Mouse (Mus musculus) neutrophil, adult 83 days (primary cell): ENCODE measurements around the gene Tnfsf13. TPM values are rescaled to one million over a fixed set of nuclear protein-coding genes. Genes with fewer than 3 reads are reported as not detected.

Experiments used
- total RNA-seq, 2 experiments: library from RNA; stranded (reverse); gene quantifications; one replicate each; pipeline ENCODE4 v1.2.4; 2023

Tnfsf13 gene
- total RNA-seq, result 10 to 100 TPM; 15.8 to 16.0 TPM

GRCm38 (mm10) chr11:69685526-69686148 is at the start of gene Tnfsf13:
Gene Tnfsf13, minus strand, starts transcription at chr11:69685784.

DNA sequence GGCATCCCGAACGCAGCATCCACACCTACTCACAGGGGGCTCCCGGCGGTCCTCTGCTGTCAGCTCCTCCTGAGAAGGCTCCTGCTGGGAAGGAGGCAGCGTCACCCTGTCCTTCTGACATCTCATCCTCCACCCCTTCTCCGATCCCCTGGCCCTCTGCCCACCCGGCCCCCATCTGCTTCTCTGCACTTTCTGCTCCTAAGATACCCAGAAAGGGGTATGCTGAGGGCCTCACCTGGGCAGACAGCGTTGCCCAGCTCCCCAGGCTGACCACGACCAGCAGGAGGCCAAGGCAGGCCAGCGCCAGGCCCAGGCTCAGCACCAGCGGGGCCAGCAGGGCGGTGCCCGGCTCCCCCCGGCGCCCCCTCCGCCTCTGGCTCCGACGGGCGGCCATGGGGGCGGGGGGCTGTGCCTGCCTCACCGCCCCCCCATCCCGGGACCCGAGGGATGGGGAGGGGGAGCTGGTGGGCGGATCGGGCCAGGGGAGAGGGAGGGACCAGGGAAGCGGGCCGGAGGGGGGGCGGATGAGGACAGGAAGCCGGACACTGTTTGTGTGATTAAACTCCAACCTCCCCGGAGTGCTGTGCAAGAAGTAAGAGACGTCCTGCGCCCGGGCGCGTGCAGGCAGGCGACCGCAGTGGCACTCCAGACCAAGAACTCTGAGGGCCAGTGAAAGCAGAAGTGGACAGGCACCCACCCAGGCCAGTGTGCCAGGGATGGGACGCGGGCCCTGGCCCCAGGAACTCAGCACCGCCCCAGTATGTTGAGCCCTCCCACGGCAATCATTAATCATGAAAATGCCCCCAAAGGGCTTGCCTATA is 10.0 kb upstream of the Tnfsf13 start, which contains the start of the genes Tnfsf12 and Tnfsfm13:
Gene Tnfsf12, minus strand, starts transcription at position 489 of the 821 bp plus-strand sequence.
Gene Tnfsfm13, minus strand, starts transcription at position 738 of the 821 bp plus-strand sequence.

DNA sequence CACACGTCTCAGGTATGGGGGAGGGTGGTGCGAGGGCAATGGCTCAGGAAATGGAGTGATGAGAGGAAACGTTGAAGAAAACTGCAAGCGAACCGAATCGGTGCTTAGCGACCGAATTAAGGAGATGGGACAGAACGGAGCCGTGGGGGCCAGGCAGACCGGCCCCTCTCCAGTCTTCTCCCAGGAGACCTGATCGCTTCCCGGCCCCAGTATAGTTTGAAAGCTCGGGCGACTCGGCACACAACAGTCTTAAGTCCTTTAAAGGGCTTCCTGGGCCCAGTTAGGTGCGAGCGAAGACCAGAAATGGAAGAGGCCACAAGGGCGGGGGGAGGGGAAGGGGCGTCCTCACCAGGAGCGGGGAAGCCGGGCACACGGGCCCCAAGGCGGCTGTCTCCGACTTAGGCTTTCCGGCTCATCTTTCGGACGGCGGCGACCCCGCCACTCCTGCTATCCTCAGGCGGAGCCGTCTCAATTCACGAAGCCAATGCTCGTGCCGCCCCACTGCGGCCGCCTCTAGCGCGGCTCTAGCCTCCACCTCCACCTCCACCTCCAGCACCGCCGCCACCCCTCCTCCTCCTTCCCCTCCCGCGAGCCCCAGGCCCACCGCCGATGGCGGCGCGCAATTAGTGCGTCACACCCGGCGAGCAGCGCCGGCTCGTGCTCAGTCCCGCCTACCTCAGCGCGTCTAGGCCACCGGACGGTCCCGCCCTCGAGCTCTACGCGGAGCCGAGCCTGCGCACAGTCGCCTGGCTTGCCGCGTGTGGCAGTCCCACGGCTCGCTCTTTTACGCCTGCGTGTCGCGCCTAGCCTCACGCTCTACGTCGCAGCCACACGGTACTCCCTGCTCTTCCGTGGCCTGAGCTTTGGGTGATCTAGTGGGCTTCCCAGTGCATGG is 4.0 kb downstream of the Tnfsf13 start, which contains the start of gene Senp3:
Gene Senp3, minus strand, starts transcription at position 771 of the 895 bp plus-strand sequence.

DNA sequence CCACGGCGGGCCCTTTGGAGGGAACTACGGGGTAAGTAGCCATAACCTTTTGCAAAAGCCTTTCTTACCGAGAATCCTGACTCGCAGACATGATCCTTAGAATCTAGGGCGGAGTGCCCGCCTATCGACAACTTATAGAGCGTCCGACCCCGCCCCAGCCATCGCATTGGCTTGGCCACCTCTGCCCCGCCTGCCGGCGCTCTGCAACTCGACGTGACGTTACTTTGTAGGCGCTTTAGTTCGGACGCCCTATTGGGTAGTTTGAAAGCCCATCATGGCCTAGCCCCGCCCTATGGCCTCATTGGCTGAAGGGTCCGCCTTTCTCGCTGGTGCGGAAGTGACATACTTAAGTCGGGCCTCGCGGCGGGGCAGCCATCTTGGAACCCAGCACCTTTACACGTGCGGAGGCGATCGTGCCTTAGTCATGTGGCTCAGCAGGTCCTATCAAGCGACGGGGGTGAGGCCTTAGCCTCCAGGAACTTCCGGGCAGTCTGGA is 13.3 kb downstream of the Tnfsf13 start, which contains the start of gene Eif4a1:
Gene Eif4a1, minus strand, starts transcription at position 213 of the 496 bp plus-strand sequence.

DNA sequence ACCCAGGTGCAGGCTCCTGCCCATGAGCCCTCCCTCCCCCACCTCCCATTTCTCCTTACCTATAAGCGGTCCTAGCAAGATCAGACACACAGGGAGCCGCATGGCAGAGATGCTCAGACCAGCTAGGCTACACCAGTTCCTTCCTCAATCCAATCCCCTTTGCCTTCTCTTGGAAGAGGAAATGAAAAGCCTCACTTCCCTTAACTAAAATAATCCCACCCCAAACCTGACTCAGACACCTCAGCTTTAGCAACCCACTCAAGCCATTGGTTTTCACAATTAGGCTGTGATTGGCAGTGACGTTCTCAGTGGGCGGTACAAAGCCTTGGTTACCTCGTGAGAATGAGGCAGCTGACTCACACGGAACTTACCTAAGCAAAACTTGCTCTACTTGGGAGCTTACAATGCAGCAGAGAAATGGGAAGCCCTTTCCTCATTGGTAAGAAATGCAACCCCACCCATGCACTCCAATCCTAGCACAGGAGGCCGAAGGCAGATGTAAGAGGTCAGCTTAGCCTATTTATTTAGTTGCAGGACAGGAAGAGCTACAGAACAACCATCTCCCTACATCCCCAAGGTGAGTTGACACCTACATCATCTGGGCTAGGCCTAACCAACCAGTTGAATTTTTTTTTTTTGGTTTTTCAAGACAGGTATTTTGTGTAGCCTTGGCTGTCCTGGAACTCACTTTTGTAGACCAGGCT is 19.5 kb downstream of the Tnfsf13 start, which contains the start of gene Cd68:
Gene Cd68, minus strand, starts transcription at position 193 of the 704 bp plus-strand sequence.

GRCm38 (mm10) chr11:69662213-69662966 is 23.2 kb downstream of the Tnfsf13 start, which contains the start of gene Mpdu1:
Gene Mpdu1, minus strand, starts transcription at chr11:69662642.

DNA sequence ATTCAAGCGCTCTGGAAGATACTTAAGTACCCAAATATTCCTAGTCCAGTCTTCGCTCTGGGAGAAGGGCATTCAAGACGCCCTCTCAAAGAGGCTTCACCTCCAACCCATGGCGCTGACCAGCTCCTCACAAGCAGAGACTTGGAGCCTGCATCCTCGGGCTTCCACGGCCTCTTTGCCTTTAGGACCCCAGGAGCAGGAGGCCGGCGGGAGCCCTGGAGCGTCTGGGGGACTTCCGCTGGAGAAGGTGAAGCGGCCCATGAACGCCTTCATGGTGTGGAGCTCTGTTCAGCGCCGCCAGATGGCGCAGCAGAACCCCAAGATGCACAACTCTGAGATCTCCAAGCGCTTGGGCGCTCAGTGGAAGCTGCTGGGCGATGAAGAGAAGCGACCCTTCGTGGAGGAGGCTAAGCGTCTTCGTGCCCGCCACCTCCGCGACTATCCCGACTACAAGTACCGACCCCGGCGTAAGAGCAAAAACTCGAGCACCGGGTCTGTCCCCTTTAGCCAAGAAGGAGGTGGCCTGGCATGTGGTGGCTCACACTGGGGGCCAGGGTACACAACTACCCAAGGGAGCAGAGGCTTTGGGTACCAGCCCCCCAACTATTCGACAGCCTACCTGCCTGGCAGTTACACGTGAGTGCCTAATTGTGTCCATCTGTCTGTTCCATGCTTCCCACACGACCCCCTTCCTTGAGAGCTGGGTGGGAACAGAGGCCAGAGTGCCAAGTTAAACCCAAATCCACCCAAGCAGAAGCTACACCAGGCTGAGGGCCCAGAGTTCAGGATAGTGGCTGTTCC is 30.1 kb downstream of the Tnfsf13 start, which contains the start of gene Sox15:
Gene Sox15, plus strand, starts transcription at position 51 of the 801 bp plus-strand sequence.

Other genes starting within 250 kb of the Tnfsf13 start
- gene Dnah2, start 136.7 kb downstream of the Tnfsf13 start, total RNA-seq, result 1 to 10 TPM; 9.6 to 9.8 TPM
- under 1 TPM; 0.18 to 0.20 TPM for gene Efnb3, start 125.6 kb downstream of the Tnfsf13 start, total RNA-seq
- gene Wrap53, start 105.5 kb downstream of the Tnfsf13 start, total RNA-seq, result 1 to 10 TPM; 9.0 to 9.8 TPM
- 10 to 100 TPM; 59.1 to 59.7 TPM for gene Trp53, start 105.4 kb downstream of the Tnfsf13 start, total RNA-seq
- 1 to 10 TPM; 5.4 to 6.9 TPM for gene Atp1b2, start 79.8 kb downstream of the Tnfsf13 start, total RNA-seq
- not detected for gene Shbg, start 67.9 kb downstream of the Tnfsf13 start, total RNA-seq
- gene Sat2, start 63.8 kb downstream of the Tnfsf13 start, total RNA-seq, result not detected
- 10 to 100 TPM; 42.3 to 53.2 TPM for gene Fxr2, start 52.8 kb downstream of the Tnfsf13 start, total RNA-seq
- gene Sox15, start 30.5 kb downstream of the Tnfsf13 start, total RNA-seq, result under 1 TPM in 1 of 2 experiments, not detected in 1; 0.55 TPM
- 10 to 100 TPM; 51.6 to 54.9 TPM for gene Mpdu1, start 23.1 kb downstream of the Tnfsf13 start, total RNA-seq
- gene Cd68, start 19.6 kb downstream of the Tnfsf13 start, total RNA-seq, result 100 to 1,000 TPM; 138 to 157 TPM
- gene Eif4a1, start 13.4 kb downstream of the Tnfsf13 start, total RNA-seq, result 100 to 1,000 TPM; 554 to 653 TPM
- gene Senp3, start 3.7 kb downstream of the Tnfsf13 start, total RNA-seq, result 10 to 100 TPM; 64.7 to 65.2 TPM
- gene Tnfsf12, start 10.1 kb upstream of the Tnfsf13 start, total RNA-seq, result 1 to 10 TPM; 7.9 to 8.7 TPM
- gene Tnfsfm13, start 10.3 kb upstream of the Tnfsf13 start, total RNA-seq, result 1 to 10 TPM; 4.7 to 5.5 TPM
- gene Polr2a, start 72.9 kb upstream of the Tnfsf13 start, total RNA-seq, result 10 to 100 TPM; 82.6 to 86.1 TPM
- not detected for gene Slc35g3, start 76.2 kb upstream of the Tnfsf13 start, total RNA-seq
- gene Zbtb4, start 80.1 kb upstream of the Tnfsf13 start, total RNA-seq, result 1 to 10 TPM; 2.4 to 3.3 TPM
- 1 to 10 TPM in 1 of 2 experiments, under 1 TPM in 1; 0.79 to 1.9 TPM for gene Chrnb1, start 110.2 kb upstream of the Tnfsf13 start, total RNA-seq
- gene Fgf11, start 116.1 kb upstream of the Tnfsf13 start, total RNA-seq, result under 1 TPM in 1 of 2 experiments, not detected in 1; 0.18 TPM
- gene Tmem102, start 119.8 kb upstream of the Tnfsf13 start, total RNA-seq, result not detected
- gene Gm39566, start 129.5 kb upstream of the Tnfsf13 start, total RNA-seq, result not detected
- not detected for gene Spem2, start 132.7 kb upstream of the Tnfsf13 start, total RNA-seq
- gene Spem1, start 136.4 kb upstream of the Tnfsf13 start, total RNA-seq, result not detected
- gene Nlgn2, start 152.0 kb upstream of the Tnfsf13 start, total RNA-seq, result 1 to 10 TPM; 1.3 to 2.1 TPM
- gene Tmem256, start 152.7 kb upstream of the Tnfsf13 start, total RNA-seq, result 100 to 1,000 TPM in 1 of 2 experiments, 10 to 100 TPM in 1; 99.2 to 106 TPM
- 10 to 100 TPM; 35.0 to 35.9 TPM for gene Plscr3, start 160.6 kb upstream of the Tnfsf13 start, total RNA-seq
- not detected for gene Tnk1, start 172.9 kb upstream of the Tnfsf13 start, total RNA-seq
- gene Tmem95, start 192.2 kb upstream of the Tnfsf13 start, total RNA-seq, result 1 to 10 TPM in 1 of 2 experiments, under 1 TPM in 1; 0.88 to 1.2 TPM
- gene Kctd11, start 195.6 kb upstream of the Tnfsf13 start, total RNA-seq, result 1 to 10 TPM; 8.6 to 9.0 TPM
- gene Acap1, start 209.8 kb upstream of the Tnfsf13 start, total RNA-seq, result 100 to 1,000 TPM; 260 to 263 TPM
- 1 to 10 TPM; 3.0 to 3.2 TPM for gene 2810408A11Rik, start 215.2 kb upstream of the Tnfsf13 start, total RNA-seq
- gene Neurl4, start 215.3 kb upstream of the Tnfsf13 start, total RNA-seq, result 10 to 100 TPM; 20.9 to 27.6 TPM
- gene Gps2, start 228.1 kb upstream of the Tnfsf13 start, total RNA-seq, result 10 to 100 TPM; 69.0 to 84.5 TPM
- gene Eif5a, start 236.2 kb upstream of the Tnfsf13 start, total RNA-seq, result 100 to 1,000 TPM; 482 to 501 TPM